Mouse (Mus musculus) forebrain, embryonic 14.5 days (tissue): ENCODE data around the gene Tmem63b. TPM values are rescaled to one million over a fixed set of nuclear protein-coding genes. Genes with fewer than 3 reads are reported as not detected.

Experiments
- ATAC-seq: fragments of 200-750 bp; cut with Nextera tagmentation; 2 replicates; pipeline ENCODE4 v1.8.0; 2017; ENCODE audit warnings: mild to moderate bottlenecking, moderate library complexity
- DNase-seq: peaks from one replicate; pipeline ENCODE4 v3.0.0-alpha.2; 2015; ENCODE audit warnings: low spot score
- H3K27ac ChIP-seq: fragments of 300-500 bp; sonication (generic); 2 replicates; pipeline ENCODE4 v1.5.1; 2014; ENCODE audit warnings: low read depth, mild to moderate bottlenecking, control low read depth, low read length, moderate library complexity
- H3K27me3 ChIP-seq: fragments of 300-500 bp; sonication (generic); replicated peaks from 2 replicates; pipeline ENCODE4 v1.6.1; 2014; ENCODE audit warnings: low read length, control low read depth, mixed read lengths; ENCODE audit not compliant: control insufficient read depth, insufficient read depth
- H3K36me3 ChIP-seq: fragments of 300-500 bp; sonication (generic); 2 replicates; pipeline ENCODE4 v1.6.1; 2014; ENCODE audit warnings: low read length, control low read depth; ENCODE audit not compliant: control insufficient read depth, insufficient read depth
- H3K4me1 ChIP-seq: fragments of 300-500 bp; sonication (generic); 2 replicates; pipeline ENCODE4 v1.6.1; 2014; ENCODE audit warnings: antibody characterized with exemption, low read length, control low read depth; ENCODE audit not compliant: control insufficient read depth, insufficient read depth
- H3K4me2 ChIP-seq: fragments of 300-500 bp; sonication (generic); 2 replicates; pipeline ENCODE4 v1.6.1; 2014; ENCODE audit warnings: mild to moderate bottlenecking, control low read depth, low read length
- H3K4me3 ChIP-seq: fragments of 300-500 bp; sonication (generic); 2 replicates; pipeline ENCODE4 v1.5.1; 2014; ENCODE audit warnings: low read depth, low read length, control low read depth
- H3K9ac ChIP-seq: fragments of 300-500 bp; sonication (generic); 2 replicates; pipeline ENCODE4 v1.6.1; 2014; ENCODE audit warnings: mild to moderate bottlenecking, low read length, control low read depth, moderate library complexity
- H3K9me3 ChIP-seq: fragments of 300-500 bp; sonication (generic); replicated peaks from 2 replicates; pipeline ENCODE4 v1.6.1; 2016; ENCODE audit warnings: low read length, control low read depth, mixed read lengths; ENCODE audit not compliant: control insufficient read depth
- WGBS: fragments of 180-500 bp; shearing (Covaris S2); extraction: QIAGEN DNeasy Blood & Tissue Kit; methylation state at CpG from one replicate; pipeline ENCODE4 v1.1.7; 2014; 5-methylcytosine and 5-hydroxymethylcytosine counted together
- polyA plus RNA-seq: library from polyadenylated mRNA; unstranded; fragments of >200 nt; fragmentation: Nextera tagmentation; extraction: Ambion mirVana; gene quantifications from 2 replicates; pipeline ENCODE4 v1.2.1, GENCODE M21; 2014

Tmem63b gene
- polyA plus RNA-seq, 1 experiment from 2014 or later, result 70.9 TPM

DNA sequence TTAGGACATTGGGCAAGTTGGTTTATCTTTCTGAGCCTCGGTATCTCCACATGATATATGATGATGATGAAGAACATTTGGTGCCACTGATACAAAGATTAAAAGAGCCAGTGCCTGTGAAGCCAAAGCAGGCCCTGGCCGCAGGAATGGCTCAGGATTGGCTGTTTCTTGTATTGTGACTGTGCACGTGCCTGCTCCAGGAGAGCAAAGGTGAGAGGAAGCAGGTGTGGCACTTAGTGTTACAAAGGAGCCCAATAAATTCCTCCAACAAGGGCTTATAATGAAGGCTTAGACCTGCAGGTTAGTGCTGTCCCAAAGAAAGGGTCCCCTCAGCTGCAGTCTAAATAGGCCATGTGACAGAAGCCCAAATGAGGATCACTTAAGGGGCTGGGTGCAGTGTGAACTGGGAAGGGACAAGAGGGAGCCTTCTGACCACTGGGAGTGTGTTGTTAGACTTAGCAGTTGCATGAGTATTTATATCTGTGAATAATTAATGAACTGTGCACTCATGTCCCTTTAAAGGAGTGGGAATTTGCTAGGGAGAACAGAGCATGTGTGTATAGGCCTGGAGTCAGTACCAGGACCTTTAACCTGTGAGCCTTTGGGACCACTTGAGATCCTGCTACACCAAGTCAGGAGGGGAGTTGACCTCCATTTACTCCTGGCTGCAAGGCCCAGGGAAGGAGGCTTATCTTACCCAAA lies 12.5 kb upstream of the Tmem63b start:
- no peak overlapping the region for H3K4me2 ChIP-seq
- H3K9me3 ChIP-seq, result no peaks in the 10 kb centered on the region
- H3K9ac ChIP-seq, result no peak overlapping the region
- WGBS, result 86% methylated on average over 3 of the region's 3 CpGs
- H3K27ac ChIP-seq, result no peak overlapping the region
- no peak overlapping the region for H3K4me3 ChIP-seq
- ATAC-seq (no peak), DNase-seq (no peak)
- no peaks in the 10 kb centered on the region for H3K27me3 ChIP-seq
- no peaks in the 10 kb centered on the region for H3K4me1 ChIP-seq
- H3K36me3 ChIP-seq, result peaks cover 20% of the 10 kb centered on the region; the same call in 1 of the 2 replicates

DNA sequence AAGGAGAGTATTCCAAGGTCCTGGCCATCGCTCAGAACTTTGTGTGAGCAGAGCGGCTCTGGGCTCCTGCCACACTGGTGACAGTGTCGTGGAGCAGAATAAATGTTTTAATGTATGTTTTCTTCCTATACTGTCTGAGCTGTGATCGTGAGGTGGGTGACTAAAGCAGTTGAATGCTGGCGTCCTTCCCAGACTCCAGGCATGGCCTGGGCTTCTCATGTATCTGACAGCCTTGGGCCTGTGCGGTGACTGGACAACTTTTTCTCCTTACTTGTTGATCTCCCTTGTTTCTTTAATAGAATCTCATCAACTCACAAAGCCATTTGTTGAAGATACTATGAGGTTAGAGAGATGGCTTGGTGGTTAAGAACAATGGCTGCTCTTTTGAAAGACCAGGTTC lies 11.7 kb upstream of the Tmem63b start:
- Histone ChIP-seq H3K27me3 (no peaks in the 10 kb centered on the region), H3K4me1 (no peaks in the 10 kb centered on the region), H3K27ac (no peak overlapping the region), H3K36me3 (peaks cover 20% of the 10 kb centered on the region; the same call in 1 of the 2 replicates), H3K9ac (no peak overlapping the region), H3K4me3 (no peak overlapping the region), H3K9me3 (no peaks in the 10 kb centered on the region), H3K4me2 (no peak overlapping the region)
- no peak for ATAC-seq
- DNase-seq, result no peak
- WGBS, result 82% methylated on average over 6 of the region's 6 CpGs

DNA sequence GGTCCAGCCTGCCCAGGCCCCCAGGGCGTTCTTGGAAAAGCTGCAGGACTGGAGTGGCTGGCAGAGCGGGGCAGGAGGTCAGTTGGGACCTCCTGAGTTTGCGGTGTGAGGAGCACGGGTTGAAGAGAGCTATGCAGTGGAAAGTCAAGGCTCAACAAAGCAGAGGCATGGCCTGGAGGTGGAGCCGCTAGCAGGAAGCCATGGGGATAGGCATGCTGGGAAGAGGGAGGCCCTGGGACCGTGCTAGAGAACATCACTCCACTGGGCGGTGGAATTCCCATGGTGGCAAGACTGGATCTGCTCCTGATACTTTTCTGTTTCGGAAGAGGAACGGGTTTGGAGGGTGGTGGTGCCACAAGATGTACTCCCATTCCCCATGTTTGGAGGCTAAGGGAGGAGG lies 10.3 kb upstream of the Tmem63b start:
- DNase-seq (no peak), ATAC-seq (no peak)
- Histone ChIP-seq H3K4me2 (no peak overlapping the region), H3K27ac (no peak overlapping the region), H3K27me3 (no peaks in the 10 kb centered on the region), H3K4me1 (no peaks in the 10 kb centered on the region), H3K9ac (no peak overlapping the region), H3K9me3 (no peaks in the 10 kb centered on the region), H3K4me3 (no peak overlapping the region), H3K36me3 (peaks cover 20% of the 10 kb centered on the region; the same call in 1 of the 2 replicates)
- 88% methylated on average over 9 of the region's 9 CpGs for WGBS

DNA sequence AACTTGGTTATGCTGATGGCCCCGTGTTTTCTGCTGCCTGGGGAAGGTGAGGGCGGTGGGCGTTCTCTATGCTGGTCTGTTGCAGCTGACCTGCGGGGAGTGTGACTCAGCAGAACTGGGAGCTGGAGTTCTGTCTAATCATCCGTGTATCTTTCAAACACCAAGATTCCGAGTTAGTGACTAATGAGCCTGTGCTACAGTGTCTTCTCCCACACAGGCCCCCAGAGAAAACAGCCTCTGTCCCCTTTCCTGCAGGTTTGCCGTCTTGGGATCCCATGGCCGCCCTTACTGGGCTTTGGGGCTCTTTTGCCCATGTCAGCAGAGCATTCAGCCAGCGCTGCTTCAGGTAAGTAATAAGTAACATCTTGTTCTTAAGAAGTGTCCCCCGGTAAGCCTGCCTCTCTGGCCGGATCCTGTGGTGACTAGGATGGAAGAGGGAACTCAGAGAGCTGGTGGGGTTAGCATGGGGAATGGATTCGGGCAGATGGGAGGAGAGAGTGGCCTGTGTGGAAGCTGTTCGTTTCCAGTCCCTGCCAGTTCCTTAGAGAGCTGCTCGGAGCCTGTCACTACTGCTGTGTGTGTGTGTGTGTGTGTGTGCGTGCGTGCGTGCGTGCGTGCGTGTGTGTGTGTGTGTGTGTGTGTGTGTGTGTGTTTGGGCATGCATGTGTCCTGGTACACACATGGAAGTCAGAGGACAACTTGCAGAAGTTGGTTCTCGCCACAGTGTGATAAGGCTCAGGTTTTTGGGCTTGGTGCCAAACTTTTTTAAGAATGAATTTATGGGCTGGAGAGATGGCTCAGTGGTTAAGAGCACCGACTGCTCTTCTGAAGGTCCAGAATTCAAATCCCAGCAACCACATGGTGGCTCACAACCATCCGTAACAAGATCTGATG lies 8.8 kb upstream of the Tmem63b start:
- Histone ChIP-seq H3K27me3 (no peaks in the 10 kb centered on the region), H3K9ac (no peak overlapping the region), H3K36me3 (peaks cover 20% of the 10 kb centered on the region; the same call in 1 of the 2 replicates), H3K27ac (no peak overlapping the region), H3K4me3 (no peak overlapping the region), H3K4me2 (no peak overlapping the region), H3K9me3 (no peaks in the 10 kb centered on the region), H3K4me1 (no peaks in the 10 kb centered on the region)
- ATAC-seq (no peak), DNase-seq (no peak)
- whole genome bisulfite sequencing, result 76% methylated on average over 23 of the region's 23 CpGs

DNA sequence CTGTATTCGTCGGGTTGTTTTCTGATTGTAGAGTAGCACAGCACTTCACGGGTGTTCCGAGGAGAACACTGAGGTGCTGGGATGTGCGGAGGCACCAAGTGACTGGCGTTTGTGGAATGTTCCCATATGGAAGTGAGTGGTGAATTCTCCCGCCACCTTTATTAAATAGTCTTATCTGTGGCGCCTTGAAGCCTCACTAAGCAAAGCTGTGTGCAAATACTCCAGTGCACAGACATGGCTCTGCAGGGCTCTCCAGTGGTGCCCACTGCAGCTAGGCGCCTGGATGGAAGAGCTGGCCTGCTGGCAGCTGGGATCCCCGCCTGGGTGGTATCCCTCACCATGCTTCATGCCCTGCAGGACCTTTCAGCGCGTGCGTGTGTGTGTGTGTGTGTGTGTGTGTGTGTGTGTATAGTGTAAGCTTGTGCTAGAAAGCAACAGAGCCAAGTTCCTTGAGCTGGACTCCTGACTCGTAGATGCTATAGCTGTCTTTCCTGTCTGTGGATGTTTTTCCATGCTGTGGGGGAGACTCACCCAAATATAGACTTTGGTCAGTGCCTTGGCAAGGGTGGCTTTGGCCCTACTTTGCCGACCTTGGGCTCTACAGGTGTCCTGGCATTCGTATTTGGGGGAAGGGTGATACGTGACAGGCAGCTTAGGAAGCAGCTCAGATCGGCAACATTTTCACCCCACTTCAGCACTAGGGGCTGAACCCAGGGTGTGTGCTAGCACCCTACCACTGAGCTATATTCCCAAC lies 7.3 kb upstream of the Tmem63b start:
- no peak overlapping the region for H3K4me3 ChIP-seq
- no peak overlapping the region for H3K9ac ChIP-seq
- no peak overlapping the region for H3K27ac ChIP-seq
- DNase-seq (no peak), ATAC-seq (no peak)
- peaks cover 17% of the 10 kb centered on the region; the same call in 1 of the 2 replicates for H3K36me3 ChIP-seq
- H3K4me1 ChIP-seq, result no peaks in the 10 kb centered on the region
- 84% methylated on average over 18 of the region's 18 CpGs for WGBS
- no peaks in the 10 kb centered on the region for H3K27me3 ChIP-seq
- H3K9me3 ChIP-seq, result no peaks in the 10 kb centered on the region
- no peak overlapping the region for H3K4me2 ChIP-seq

DNA sequence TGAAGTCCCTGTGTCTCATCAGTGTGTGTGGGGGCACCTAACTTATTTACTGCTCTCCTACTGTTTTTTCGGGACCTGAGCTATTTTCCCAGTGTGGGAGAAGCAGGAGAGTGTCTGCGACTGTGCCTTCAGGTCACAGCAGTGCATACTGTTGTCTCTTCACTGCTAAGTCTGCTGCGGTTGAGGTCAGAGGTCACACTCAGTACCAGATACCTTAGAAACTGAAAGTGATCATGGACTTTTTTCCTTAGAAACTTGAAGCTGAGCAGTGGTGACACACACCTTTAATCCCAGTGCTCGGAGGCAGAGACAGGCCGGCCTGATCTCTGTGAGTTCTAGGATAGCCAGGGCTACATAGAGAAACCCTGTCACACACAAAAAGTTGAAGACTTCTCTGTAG lies 5.5 kb upstream of the Tmem63b start:
- no peak overlapping the region for H3K4me3 ChIP-seq
- H3K9ac ChIP-seq, result no peak overlapping the region
- no peak for DNase-seq
- H3K36me3 ChIP-seq, result peaks cover 8% of the 10 kb centered on the region; the same call in 1 of the 2 replicates
- H3K27ac ChIP-seq, result no peak overlapping the region
- 88% methylated on average over 5 of the region's 5 CpGs for WGBS
- no peak for ATAC-seq
- no peaks in the 10 kb centered on the region for H3K27me3 ChIP-seq
- peaks cover 7% of the 10 kb centered on the region for H3K4me1 ChIP-seq
- H3K9me3 ChIP-seq, result no peaks in the 10 kb centered on the region
- no peak overlapping the region for H3K4me2 ChIP-seq

DNA sequence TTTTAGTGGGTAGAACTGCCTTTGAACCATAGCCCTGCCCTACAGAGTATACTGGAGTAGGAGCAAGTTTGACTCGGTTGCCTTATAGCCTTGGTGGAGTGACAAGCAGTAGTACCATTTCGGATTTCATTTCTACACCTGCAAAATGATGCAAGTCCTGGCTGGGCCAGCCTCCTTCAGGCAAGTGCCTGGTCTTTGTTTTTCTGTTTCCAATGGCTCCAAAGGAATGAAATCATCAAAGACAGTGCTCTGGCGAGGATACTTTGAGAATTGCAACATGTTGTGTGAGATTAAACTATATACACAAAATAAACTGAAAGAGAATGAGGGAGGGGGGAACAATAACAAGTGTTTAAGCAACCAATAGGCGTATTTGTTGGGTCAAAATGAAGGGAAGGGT lies 3.3 kb upstream of the Tmem63b start:
- ATAC-seq (no peak), DNase-seq (no peak)
- Histone ChIP-seq H3K9me3 (no peaks in the 10 kb centered on the region), H3K27ac (no peak overlapping the region), H3K27me3 (no peaks in the 10 kb centered on the region), H3K4me2 (no peak overlapping the region), H3K4me3 (no peak overlapping the region), H3K9ac (no peak overlapping the region), H3K36me3 (no peaks in the 10 kb centered on the region), H3K4me1 (peaks cover 14% of the 10 kb centered on the region)
- 87% methylated on average over 4 of the region's 4 CpGs for WGBS

DNA sequence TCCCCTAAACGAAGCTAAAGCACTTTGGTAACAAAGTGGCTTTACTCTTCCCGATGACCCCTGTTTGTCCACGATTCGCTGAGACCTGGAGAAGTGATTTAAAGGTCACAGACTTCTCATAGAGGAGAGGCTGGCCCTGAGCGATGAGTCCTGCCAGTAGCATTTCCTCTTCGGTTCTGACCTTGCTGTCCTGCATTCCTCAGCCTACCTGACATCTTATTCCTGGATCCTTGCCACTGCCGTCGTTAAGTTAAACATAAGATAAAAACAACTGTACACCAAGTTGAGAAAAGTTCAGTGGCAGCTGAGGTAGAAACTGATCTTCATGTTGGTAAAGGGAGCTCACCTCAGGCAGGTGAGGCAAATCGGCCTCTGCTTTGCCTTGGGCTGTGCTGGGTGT lies 2.4 kb upstream of the Tmem63b start:
- Histone ChIP-seq H3K9ac (no peak overlapping the region), H3K36me3 (no peaks in the 10 kb centered on the region), H3K4me1 (peaks cover 20% of the 10 kb centered on the region), H3K4me3 (no peak overlapping the region), H3K4me2 (no peak overlapping the region), H3K27ac (no peak overlapping the region), H3K9me3 (no peaks in the 10 kb centered on the region), H3K27me3 (no peaks in the 10 kb centered on the region)
- WGBS, result 92% methylated on average over 9 of the region's 9 CpGs
- DNase-seq (no peak), ATAC-seq (no peak)
